Mouse (Mus musculus) cerebellum, postnatal 4 days (tissue): ENCODE results near the gene Adipor2.

Experiments
- DNase-seq, 2 experiments: peaks; one replicate each; pipeline ENCODE4 v3.0.0; 2022; ENCODE audit warnings: low spot score in 2 of 2, mixed read lengths in 1 of 2

Gene Adipor2

GRCm38 (mm10) chr6:119420357-119420756 is 2.9 kb upstream of the Adipor2 start:
- DNase-seq: no peak

GRCm38 (mm10) chr6:119419412-119419811 is 1.9 kb upstream of the Adipor2 start:
- no peak for DNase-seq

DNA sequence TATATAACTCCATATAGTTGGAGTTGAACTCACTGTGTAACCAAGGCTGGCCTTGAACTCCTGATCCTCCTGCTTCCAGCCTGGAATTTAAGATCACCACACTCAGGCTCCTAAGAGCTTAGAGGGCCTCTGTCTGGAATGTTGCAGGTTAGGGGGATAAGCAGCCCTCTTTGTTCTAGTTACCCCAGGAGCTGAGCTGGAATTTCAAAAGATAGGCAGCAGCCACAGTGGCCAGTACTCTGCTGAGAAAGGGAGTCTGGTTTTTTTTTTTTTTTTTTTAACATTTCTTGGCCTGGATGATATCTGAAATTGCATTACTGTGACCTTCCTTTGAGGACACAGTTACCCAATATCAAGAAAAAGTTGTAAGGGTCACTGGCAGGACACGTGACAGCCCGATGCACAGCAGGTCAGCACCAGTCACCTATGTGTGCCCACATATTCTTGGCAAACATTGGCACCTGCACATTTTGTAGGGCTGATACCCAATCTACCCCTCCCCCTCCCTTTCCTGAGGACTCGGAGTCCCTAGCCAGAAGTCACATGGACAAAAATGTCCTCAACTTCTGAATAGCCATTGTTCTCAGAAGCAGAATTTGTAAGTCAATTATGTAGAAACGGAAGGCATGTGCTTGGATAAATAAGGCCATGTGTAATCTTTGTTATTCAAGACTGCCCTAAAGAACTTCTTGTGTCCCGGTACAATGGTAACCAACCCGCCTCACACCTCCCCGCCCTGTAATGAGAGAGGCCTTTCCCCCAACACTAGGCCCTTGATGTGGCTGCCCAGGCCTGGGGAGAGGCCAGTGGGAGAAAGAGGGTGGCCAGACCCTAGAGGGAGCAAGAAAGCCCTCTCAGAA is 1.1 kb upstream of the Adipor2 start:
- no peak for DNase-seq

DNA sequence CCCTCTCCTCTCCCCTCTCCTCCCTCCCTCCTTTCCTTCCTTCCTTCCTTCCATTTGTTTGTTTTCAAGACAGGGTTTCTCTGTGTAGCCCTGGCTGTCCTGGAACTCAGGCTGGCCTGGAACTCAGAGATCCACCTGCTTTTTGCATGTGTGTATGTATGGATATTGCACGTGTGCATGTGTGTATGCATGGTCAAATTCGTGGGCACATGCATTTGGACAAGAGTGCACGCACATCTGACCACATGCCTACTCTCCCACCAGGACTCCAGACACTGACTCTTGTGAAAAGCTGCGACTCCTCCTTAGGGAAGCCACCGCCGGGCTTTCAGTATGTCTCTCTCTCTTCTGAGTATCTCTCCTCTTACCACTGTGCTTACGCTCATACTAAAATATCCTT is 317 bp upstream of the Adipor2 start:
- no peak for DNase-seq

- no peak for DNase-seq
Measured at GRCm38 (mm10) chr6:119416643-119417042, 861 bp downstream of the Adipor2 start.

GRCm38 (mm10) chr6:119414262-119415043 is 3.1 kb downstream of the Adipor2 start:
- DNase-seq: no peak

- no peak for DNase-seq
Measured at GRCm38 (mm10) chr6:119412588-119412987, 4.9 kb downstream of the Adipor2 start.

GRCm38 (mm10) chr6:119411511-119411910 is 6.0 kb downstream of the Adipor2 start:
- DNase-seq: no peak

DNA sequence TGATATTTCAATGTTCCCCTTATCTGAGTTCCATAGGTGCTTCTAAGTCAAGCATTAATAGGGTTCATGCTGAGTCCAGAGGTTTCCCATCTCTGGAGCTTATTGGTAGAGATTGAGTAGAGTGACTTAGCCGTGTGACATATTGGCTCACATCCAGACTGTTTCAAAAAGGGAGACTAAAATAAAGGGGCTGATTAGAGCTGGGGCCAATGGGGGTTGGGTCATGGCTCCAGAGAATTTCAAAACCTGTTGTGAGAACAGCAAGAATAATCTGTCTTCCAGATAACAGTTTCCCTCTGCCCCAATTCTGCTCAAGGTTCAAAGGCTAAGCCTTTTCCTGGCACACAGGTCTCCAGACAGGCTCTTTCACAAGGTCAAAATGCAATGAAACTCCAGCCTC is 7.7 kb downstream of the Adipor2 start:
- DNase-seq: no peak

DNA sequence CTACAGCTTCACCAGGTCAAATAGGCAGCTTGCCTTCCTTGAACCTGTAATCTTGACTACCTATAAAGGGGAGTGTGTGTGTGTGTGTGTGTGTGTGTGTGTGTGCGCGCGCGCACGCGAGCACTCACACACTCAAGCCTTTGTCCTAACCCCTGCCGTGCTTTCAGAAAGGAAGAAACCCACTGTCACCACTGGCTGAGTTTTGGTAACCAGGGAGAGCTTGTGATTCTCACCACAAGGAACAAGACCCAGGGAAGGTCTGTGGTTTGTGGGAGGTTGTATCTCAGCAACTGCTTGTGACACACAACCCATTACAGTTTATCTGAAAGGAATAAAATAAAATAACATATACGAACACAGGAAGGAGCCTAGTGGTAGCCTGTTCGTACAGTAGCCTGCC is 8.9 kb downstream of the Adipor2 start:
- no peak for DNase-seq

GRCm38 (mm10) chr6:119407818-119408217 is 9.7 kb downstream of the Adipor2 start:
- DNase-seq: no peak

- no peak for DNase-seq
Measured at GRCm38 (mm10) chr6:119406528-119406927, 11.0 kb downstream of the Adipor2 start.

GRCm38 (mm10) chr6:119405310-119405709 is 12.2 kb downstream of the Adipor2 start:
- no peak for DNase-seq

GRCm38 (mm10) chr6:119404854-119405253 is 12.7 kb downstream of the Adipor2 start:
- no peak for DNase-seq

GRCm38 (mm10) chr6:119402976-119403375 is 14.5 kb downstream of the Adipor2 start:
- DNase-seq: no peak

- DNase-seq: no peak
Measured at GRCm38 (mm10) chr6:119401545-119402304, 15.8 kb downstream of the Adipor2 start.

- DNase-seq: no peak
Measured at GRCm38 (mm10) chr6:119400649-119401048, 16.9 kb downstream of the Adipor2 start.

- DNase-seq: no peak
Measured at GRCm38 (mm10) chr6:119399371-119399770, 18.1 kb downstream of the Adipor2 start.

DNA sequence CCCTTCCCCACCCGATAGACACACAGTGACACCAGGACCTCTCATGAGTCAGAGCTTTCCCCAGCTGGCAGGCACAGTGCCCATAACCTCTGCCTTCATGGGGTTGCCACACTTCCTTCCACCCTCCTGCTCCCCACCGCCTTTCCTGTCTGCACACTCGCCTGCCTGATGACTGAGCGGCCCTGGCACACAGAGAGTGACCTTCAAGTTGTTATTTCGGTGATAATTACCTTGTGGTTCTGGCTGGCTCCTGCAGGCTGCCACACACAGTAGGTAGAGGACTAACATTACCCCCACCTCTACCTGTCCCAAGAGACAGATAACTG is 21.2 kb downstream of the Adipor2 start:
- no peak for DNase-seq

DNA sequence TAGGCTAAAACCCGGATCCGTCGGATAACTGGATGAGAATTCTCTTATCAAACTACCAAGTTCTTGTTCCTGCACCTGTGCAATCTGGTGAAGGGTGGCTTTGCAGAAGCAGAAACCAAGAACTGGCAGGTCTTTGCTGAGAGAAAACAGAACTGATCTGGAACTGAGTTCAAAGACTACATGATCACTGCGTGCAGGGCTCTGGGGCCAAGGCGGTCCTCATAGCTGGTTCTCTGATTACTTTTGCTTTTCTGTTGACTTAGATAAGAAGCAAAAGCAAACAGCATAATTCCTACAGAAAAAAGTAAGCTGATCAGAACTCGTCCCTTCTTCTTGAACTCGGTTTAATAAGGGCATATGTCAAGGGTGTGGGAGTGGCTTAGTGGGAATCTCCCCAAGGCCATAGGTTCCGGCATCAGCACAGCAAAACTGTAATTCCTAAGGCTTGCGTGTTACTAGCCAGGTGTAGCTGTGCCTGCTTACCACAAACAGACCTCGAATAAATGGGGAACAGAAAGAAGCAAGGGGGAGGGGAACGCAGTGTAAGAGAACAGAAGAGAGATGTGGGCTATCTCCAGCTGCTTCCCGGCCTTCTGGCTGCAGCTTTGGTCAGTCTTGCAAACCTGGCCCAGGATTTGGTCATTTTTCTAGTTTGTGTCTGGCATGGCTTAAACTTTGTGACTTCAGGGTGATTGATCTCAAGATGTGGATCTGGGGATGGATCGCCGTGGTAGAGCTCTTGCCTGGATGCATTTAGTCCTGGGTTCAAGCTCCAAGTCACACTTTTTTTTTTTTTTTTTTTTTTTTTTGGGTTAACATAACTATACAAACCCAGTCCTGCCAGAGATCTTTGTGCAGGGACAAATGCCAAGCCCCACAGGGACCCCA is 21.8 kb downstream of the Adipor2 start:
- no peak for DNase-seq

GRCm38 (mm10) chr6:119392836-119393235 is 24.7 kb downstream of the Adipor2 start:
- no peak for DNase-seq
